Mouse (Mus musculus) brain, embryonic 14.5 days (tissue): Measurements from ENCODE around the gene Cd6.

Source experiments
- CTCF ChIP-seq: fragments of 200-500 bp; IDR thresholded peaks from 2 replicates; pipeline ENCODE4 v1.5.1; 2012; ENCODE audit warnings: inconsistent platforms, mild to moderate bottlenecking, moderate library complexity, borderline replicate concordance; ENCODE audit not compliant: insufficient read depth, insufficient read length; ENCODE audit errors: extremely low read depth
- POLR2A ChIP-seq: fragments of 200-500 bp; IDR thresholded peaks from 2 replicates; pipeline ENCODE4 v1.6.1; 2012; ENCODE audit warnings: mild to moderate bottlenecking, inconsistent platforms, borderline replicate concordance; ENCODE audit not compliant: poor library complexity, insufficient read depth, insufficient read length, severe bottlenecking; ENCODE audit errors: extremely low read depth

- TF ChIP-seq POLR2A (no peak), CTCF (no peak)
Observed at GRCm38 (mm10) chr19:10846150-10846549, 16.3 kb upstream of the Cd6 start.
